Mouse (Mus musculus): ENCODE data around the gene Tnfrsf4. TPM values are rescaled to one million over a fixed set of nuclear protein-coding genes. Genes with fewer than 3 reads are reported as not detected.

The Tnfrsf4 gene
- polyA plus RNA-seq, 1 experiment from 2014 or later = 0.79 TPM

DNA sequence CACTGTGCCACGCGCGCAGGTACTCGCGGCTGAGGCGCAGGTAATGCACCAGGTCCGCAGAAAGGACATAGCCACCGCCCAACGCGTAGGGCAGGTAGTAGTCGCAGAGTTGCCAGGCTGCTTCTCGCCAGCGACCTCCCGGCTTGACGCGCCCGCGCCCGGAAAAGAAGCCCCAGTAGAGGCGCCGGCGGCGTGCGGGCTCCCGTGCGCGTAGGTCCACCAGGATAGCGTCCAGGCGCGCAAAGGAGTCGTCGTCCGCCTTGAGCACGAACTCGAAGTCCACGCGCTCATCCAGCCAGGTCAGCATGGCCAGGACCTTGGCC is 21.8 kb upstream of the Tnfrsf4 start:
- no peak for DNase-seq (ENCODE audit: low spot score)
- ATAC-seq (ENCODE audit: low FRiP score) = 0 out of 2 replicates have a peak, but pooled peaks have one; percentile 5
- WGBS = 30% methylated on average over 37 of the region's 37 CpGs
- Histone ChIP-seq H3K4me1 (replicated peaks; ENCODE audit: control insufficient read depth, insufficient read depth, low read length) (peaks cover 28% of the 10 kb centered on the region), H3K27ac (peak overlapping the region; percentile 94), H3K9ac (peak overlapping the region; percentile 79), H3K27me3 (ENCODE audit: control insufficient read depth, insufficient read depth, low read length) (no peaks in the 10 kb centered on the region), H3K9me3 (ENCODE audit: control insufficient read depth, low read length) (no peaks in the 10 kb centered on the region), H3K4me2 (replicated peaks) (peak overlapping the region; percentile 92), H3K36me3 (replicated peaks; ENCODE audit: control insufficient read depth, insufficient read depth) (peaks cover 12% of the 10 kb centered on the region; the same call in 1 of the 2 replicates), H3K4me3 (replicated peaks; ENCODE audit: low read length) (peak overlapping the region; percentile 51)

DNA sequence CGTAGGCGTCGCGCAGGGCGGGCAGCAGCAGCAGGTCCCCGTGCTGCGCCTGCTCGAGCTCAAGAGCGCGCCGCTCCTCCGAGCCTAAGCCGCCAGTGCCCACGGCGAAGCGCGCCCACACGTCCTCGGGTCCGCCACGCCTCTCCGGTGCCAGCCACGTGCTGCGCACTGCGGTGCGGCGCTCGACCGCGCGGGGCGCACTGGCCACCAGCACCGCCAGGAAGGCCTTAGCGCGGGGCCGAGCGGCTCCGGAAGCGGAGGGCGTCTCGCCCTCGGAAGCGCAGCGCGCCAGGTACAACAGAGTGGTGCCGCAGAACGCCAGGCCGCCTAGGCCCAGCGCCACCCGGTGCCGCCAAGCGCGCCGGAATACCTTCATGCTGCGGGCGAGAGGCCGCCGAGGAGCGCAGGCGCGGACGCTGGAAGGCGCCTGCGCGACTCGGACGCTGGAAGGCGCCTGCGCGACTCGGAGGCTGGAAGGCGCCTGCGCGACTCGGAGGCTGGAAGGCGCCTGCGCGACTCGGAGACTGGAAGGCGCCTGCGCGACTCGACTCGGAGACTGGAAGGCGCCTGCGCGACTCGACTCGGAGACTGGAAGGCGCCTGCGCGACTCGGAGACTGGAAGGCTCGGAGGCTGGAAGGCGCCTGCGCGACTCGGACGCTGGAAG is 21.3 kb upstream of the Tnfrsf4 start, which contains the start of the genes B3galt6 and Sdf4:
Gene B3galt6, minus strand, starts transcription at position 409 of the 665 bp plus-strand sequence.
Gene Sdf4, plus strand, starts transcription at position 632 of the 665 bp plus-strand sequence.
- Histone ChIP-seq H3K27me3 (ENCODE audit: control insufficient read depth, insufficient read depth, low read length) (no peaks in the 10 kb centered on the region), H3K4me2 (replicated peaks) (peak within 1 kb of the TSS; percentile 92), H3K27ac (peak within 1 kb of the TSS; percentile 97), H3K4me1 (replicated peaks; ENCODE audit: control insufficient read depth, insufficient read depth, low read length) (peaks cover 28% of the 10 kb centered on the region), H3K9me3 (ENCODE audit: control insufficient read depth, low read length) (no peaks in the 10 kb centered on the region), H3K4me3 (replicated peaks; ENCODE audit: low read length) (peak within 1 kb of the TSS; percentile 94), H3K9ac (peak within 1 kb of the TSS; percentile 91), H3K36me3 (replicated peaks; ENCODE audit: control insufficient read depth, insufficient read depth) (peaks cover 17% of the 10 kb centered on the region)
- DNase-seq (ENCODE audit: low spot score) (peak; percentile 87), ATAC-seq (ENCODE audit: low FRiP score) (peak; percentile 88)
- under 1% methylated on average over 92 of the region's 99 CpGs for WGBS

GRCm38 (mm10) chr4:155992906-155993547 is 20.6 kb upstream of the Tnfrsf4 start:
- H3K4me3 ChIP-seq (replicated peaks; ENCODE audit: low read length) = peak overlapping the region; percentile 94
- peak overlapping the region; percentile 84 for H3K4me2 ChIP-seq (replicated peaks)
- H3K9ac ChIP-seq = peak overlapping the region; percentile 91
- peak overlapping the region; percentile 97 for H3K27ac ChIP-seq
- H3K4me1 ChIP-seq (replicated peaks; ENCODE audit: control insufficient read depth, insufficient read depth, low read length) = peaks cover 28% of the 10 kb centered on the region
- under 1% methylated on average over 70 of the region's 70 CpGs for WGBS
- ATAC-seq (ENCODE audit: low FRiP score) (peak; percentile 85), DNase-seq (ENCODE audit: low spot score) (peak; percentile 97)
- H3K27me3 ChIP-seq (ENCODE audit: control insufficient read depth, insufficient read depth, low read length) = no peaks in the 10 kb centered on the region
- peaks cover 23% of the 10 kb centered on the region for H3K36me3 ChIP-seq (replicated peaks; ENCODE audit: control insufficient read depth, insufficient read depth)
- H3K9me3 ChIP-seq (ENCODE audit: control insufficient read depth, low read length) = no peaks in the 10 kb centered on the region

GRCm38 (mm10) chr4:155993606-155994005 is 20.0 kb upstream of the Tnfrsf4 start:
- H3K4me3 ChIP-seq (replicated peaks; ENCODE audit: low read length) = peak overlapping the region; percentile 94
- peak overlapping the region; percentile 84 for H3K4me2 ChIP-seq (replicated peaks)
- H3K4me1 ChIP-seq (replicated peaks; ENCODE audit: control insufficient read depth, insufficient read depth, low read length) = peaks cover 28% of the 10 kb centered on the region
- peaks cover 28% of the 10 kb centered on the region for H3K36me3 ChIP-seq (replicated peaks; ENCODE audit: control insufficient read depth, insufficient read depth)
- peak overlapping the region; percentile 91 for H3K9ac ChIP-seq
- DNase-seq (ENCODE audit: low spot score) (no peak), ATAC-seq (ENCODE audit: low FRiP score) (no peak)
- H3K9me3 ChIP-seq (ENCODE audit: control insufficient read depth, low read length) = no peaks in the 10 kb centered on the region
- H3K27ac ChIP-seq = peak overlapping the region; percentile 97
- 4% methylated on average over 15 of the region's 15 CpGs for WGBS
- no peaks in the 10 kb centered on the region for H3K27me3 ChIP-seq (ENCODE audit: control insufficient read depth, insufficient read depth, low read length)

DNA sequence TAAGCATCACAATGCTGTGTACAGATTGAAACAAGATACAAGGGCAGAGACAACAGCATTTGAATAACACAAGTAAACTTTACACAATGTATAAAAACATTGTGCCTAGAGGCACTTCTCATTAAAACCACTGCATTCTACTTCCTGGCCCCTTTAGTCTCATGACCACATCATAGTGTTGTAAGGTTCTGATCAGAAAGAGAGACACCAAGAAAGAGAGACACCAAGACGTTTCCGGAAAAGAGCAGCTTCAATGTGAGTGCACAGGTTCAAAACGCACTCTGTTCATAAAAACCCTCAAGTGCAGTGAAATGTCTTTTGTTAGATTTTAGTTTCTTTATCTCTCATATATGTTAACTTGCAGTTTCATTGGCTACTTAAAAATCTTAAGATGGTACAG is 9.5 kb upstream of the Tnfrsf4 start:
- Histone ChIP-seq H3K27me3 (ENCODE audit: control insufficient read depth, insufficient read depth, low read length) (no peaks in the 10 kb centered on the region), H3K9me3 (ENCODE audit: control insufficient read depth, low read length) (no peaks in the 10 kb centered on the region), H3K9ac (no peak overlapping the region), H3K36me3 (replicated peaks; ENCODE audit: control insufficient read depth, insufficient read depth) (peaks cover 96% of the 10 kb centered on the region), H3K4me2 (replicated peaks) (no peak overlapping the region), H3K27ac (no peak overlapping the region), H3K4me3 (replicated peaks; ENCODE audit: low read length) (no peak overlapping the region), H3K4me1 (replicated peaks; ENCODE audit: control insufficient read depth, insufficient read depth, low read length) (no peaks in the 10 kb centered on the region)
- DNase-seq (ENCODE audit: low spot score) (no peak), ATAC-seq (ENCODE audit: low FRiP score) (no peak)
- WGBS = 95% methylated on average over 3 of the region's 3 CpGs

GRCm38 (mm10) chr4:156008369-156008768 is 5.3 kb upstream of the Tnfrsf4 start:
- no peak overlapping the region for H3K4me2 ChIP-seq (replicated peaks)
- ATAC-seq (ENCODE audit: low FRiP score) (no peak), DNase-seq (ENCODE audit: low spot score) (no peak)
- H3K27ac ChIP-seq = no peak overlapping the region
- H3K4me1 ChIP-seq (replicated peaks; ENCODE audit: control insufficient read depth, insufficient read depth, low read length) = no peaks in the 10 kb centered on the region
- H3K27me3 ChIP-seq (ENCODE audit: control insufficient read depth, insufficient read depth, low read length) = no peaks in the 10 kb centered on the region
- H3K4me3 ChIP-seq (replicated peaks; ENCODE audit: low read length) = no peak overlapping the region
- H3K36me3 ChIP-seq (replicated peaks; ENCODE audit: control insufficient read depth, insufficient read depth) = peaks cover 98% of the 10 kb centered on the region
- 97% methylated on average over 4 of the region's 4 CpGs for WGBS
- H3K9me3 ChIP-seq (ENCODE audit: control insufficient read depth, low read length) = no peaks in the 10 kb centered on the region
- no peak overlapping the region for H3K9ac ChIP-seq

GRCm38 (mm10) chr4:156014436-156014835 is 793 bp downstream of the Tnfrsf4 start:
- ATAC-seq (ENCODE audit: low FRiP score) (no peak), DNase-seq (ENCODE audit: low spot score) (no peak)
- Histone ChIP-seq H3K9ac (no peak overlapping the region), H3K27me3 (ENCODE audit: control insufficient read depth, insufficient read depth, low read length) (no peaks in the 10 kb centered on the region), H3K4me3 (replicated peaks; ENCODE audit: low read length) (no peak overlapping the region), H3K9me3 (ENCODE audit: control insufficient read depth, low read length) (no peaks in the 10 kb centered on the region), H3K27ac (no peak overlapping the region), H3K4me1 (replicated peaks; ENCODE audit: control insufficient read depth, insufficient read depth, low read length) (no peaks in the 10 kb centered on the region), H3K4me2 (replicated peaks) (no peak overlapping the region), H3K36me3 (replicated peaks; ENCODE audit: control insufficient read depth, insufficient read depth) (peaks cover 51% of the 10 kb centered on the region)
- 96% methylated on average over 2 of the region's 2 CpGs for WGBS

GRCm38 (mm10) chr4:156019771-156020170 is 6.1 kb downstream of the Tnfrsf4 start:
- H3K27me3 ChIP-seq (ENCODE audit: control insufficient read depth, insufficient read depth, low read length) = no peaks in the 10 kb centered on the region
- ATAC-seq (ENCODE audit: low FRiP score) = no peak
- no peak for DNase-seq (ENCODE audit: low spot score)
- no peaks in the 10 kb centered on the region for H3K4me1 ChIP-seq (replicated peaks; ENCODE audit: control insufficient read depth, insufficient read depth, low read length)
- no peak overlapping the region for H3K27ac ChIP-seq
- 88% methylated on average over 12 of the region's 12 CpGs for WGBS
- H3K4me2 ChIP-seq (replicated peaks) = no peak overlapping the region
- H3K9me3 ChIP-seq (ENCODE audit: control insufficient read depth, low read length) = no peaks in the 10 kb centered on the region
- H3K9ac ChIP-seq = no peak overlapping the region
- no peak overlapping the region for H3K4me3 ChIP-seq (replicated peaks; ENCODE audit: low read length)
- H3K36me3 ChIP-seq (replicated peaks; ENCODE audit: control insufficient read depth, insufficient read depth) = peaks cover 12% of the 10 kb centered on the region; the same call in 1 of the 2 replicates

DNA sequence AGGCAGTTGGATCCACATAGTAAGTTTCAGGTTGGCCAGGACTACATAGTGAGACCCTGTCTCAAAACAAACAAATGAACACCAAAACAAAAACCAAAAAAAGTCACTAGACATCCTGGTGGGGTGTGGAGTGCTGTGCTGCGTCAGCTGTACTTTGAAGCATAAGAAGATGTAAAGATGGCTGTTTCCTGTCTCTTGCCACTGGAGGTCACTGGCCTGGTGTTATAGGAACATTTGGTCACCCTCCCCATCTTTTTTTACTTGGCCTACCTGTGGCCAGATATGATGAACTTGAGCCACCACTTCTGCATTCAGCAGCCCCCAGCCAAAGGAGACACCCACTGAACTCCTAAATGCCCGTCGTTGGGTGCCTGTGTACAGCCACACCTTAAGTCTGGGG is 7.7 kb downstream of the Tnfrsf4 start:
- no peak overlapping the region for H3K4me2 ChIP-seq (replicated peaks)
- peaks cover 5% of the 10 kb centered on the region; the same call in 1 of the 2 replicates for H3K36me3 ChIP-seq (replicated peaks; ENCODE audit: control insufficient read depth, insufficient read depth)
- 76% methylated on average over 3 of the region's 3 CpGs for WGBS
- H3K4me1 ChIP-seq (replicated peaks; ENCODE audit: control insufficient read depth, insufficient read depth, low read length) = no peaks in the 10 kb centered on the region
- ATAC-seq (ENCODE audit: low FRiP score) (no peak), DNase-seq (ENCODE audit: low spot score) (no peak)
- no peaks in the 10 kb centered on the region for H3K9me3 ChIP-seq (ENCODE audit: control insufficient read depth, low read length)
- no peaks in the 10 kb centered on the region for H3K27me3 ChIP-seq (ENCODE audit: control insufficient read depth, insufficient read depth, low read length)
- no peak overlapping the region for H3K9ac ChIP-seq
- no peak overlapping the region for H3K4me3 ChIP-seq (replicated peaks; ENCODE audit: low read length)
- no peak overlapping the region for H3K27ac ChIP-seq

Data from hindbrain, embryonic 14.5 days (tissue).